Mouse (Mus musculus): ENCODE data around the gene Crip1. TPM values are rescaled to one million over a fixed set of nuclear protein-coding genes. Genes with fewer than 3 reads are reported as not detected.

Crip1 gene
- polyA plus RNA-seq, 1 experiment from 2014 or later: 360 TPM

- peak overlapping the region; percentile 79 for H3K27ac ChIP-seq (ENCODE audit: low read length)
- H3K27me3 ChIP-seq (ENCODE audit: control insufficient read depth, insufficient read depth, low read length): no peaks in the 10 kb centered on the region
- no peaks in the 10 kb centered on the region for H3K9me3 ChIP-seq (replicated peaks; ENCODE audit: control insufficient read depth, low read length)
- ATAC-seq (ENCODE audit: insufficient read depth, low FRiP score): peak; percentile 41
- H3K4me2 ChIP-seq (ENCODE audit: low read depth, low read length): peak overlapping the region; percentile 78
- peaks cover 40% of the 10 kb centered on the region for H3K4me1 ChIP-seq (ENCODE audit: control insufficient read depth, insufficient read depth, low read length)
- peak overlapping the region; percentile 72 for H3K9ac ChIP-seq (ENCODE audit: low read length)
- no peaks in the 10 kb centered on the region for H3K36me3 ChIP-seq (ENCODE audit: control insufficient read depth, insufficient read depth, low read length)
- H3K4me3 ChIP-seq (replicated peaks; ENCODE audit: low read length): peak overlapping the region; percentile 60
- WGBS: 16% methylated on average over 15 of the region's 15 CpGs
Observed at GRCm38 (mm10) chr12:113142021-113142975, 3.8 kb upstream of the Crip1 start.

- H3K9ac ChIP-seq (ENCODE audit: low read length): peak overlapping the region; percentile 46; the same call in 1 of the 2 replicates
- peaks cover 42% of the 10 kb centered on the region for H3K4me1 ChIP-seq (ENCODE audit: control insufficient read depth, insufficient read depth, low read length)
- H3K4me3 ChIP-seq (replicated peaks; ENCODE audit: low read length): peak overlapping the region; percentile 60; the same call in 1 of the 2 replicates
- WGBS: 45% methylated on average over 7 of the region's 7 CpGs
- H3K27ac ChIP-seq (ENCODE audit: low read length): peak overlapping the region; percentile 79
- no peaks in the 10 kb centered on the region for H3K36me3 ChIP-seq (ENCODE audit: control insufficient read depth, insufficient read depth, low read length)
- ATAC-seq (ENCODE audit: insufficient read depth, low FRiP score): no peak
- H3K9me3 ChIP-seq (replicated peaks; ENCODE audit: control insufficient read depth, low read length): no peaks in the 10 kb centered on the region
- H3K27me3 ChIP-seq (ENCODE audit: control insufficient read depth, insufficient read depth, low read length): no peaks in the 10 kb centered on the region
- peak overlapping the region; percentile 78 for H3K4me2 ChIP-seq (ENCODE audit: low read depth, low read length)
Observed at GRCm38 (mm10) chr12:113143164-113143563, 3.0 kb upstream of the Crip1 start.

GRCm38 (mm10) chr12:113144001-113144756 is 1.9 kb upstream of the Crip1 start:
- H3K9ac ChIP-seq (ENCODE audit: low read length): no peak overlapping the region
- H3K36me3 ChIP-seq (ENCODE audit: control insufficient read depth, insufficient read depth, low read length): no peaks in the 10 kb centered on the region
- 79% methylated on average over 20 of the region's 20 CpGs for WGBS
- H3K27ac ChIP-seq (ENCODE audit: low read length): no peak overlapping the region
- peaks cover 34% of the 10 kb centered on the region for H3K4me1 ChIP-seq (ENCODE audit: control insufficient read depth, insufficient read depth, low read length)
- ATAC-seq (ENCODE audit: insufficient read depth, low FRiP score): no peak
- H3K4me2 ChIP-seq (ENCODE audit: low read depth, low read length): no peak overlapping the region
- no peaks in the 10 kb centered on the region for H3K9me3 ChIP-seq (replicated peaks; ENCODE audit: control insufficient read depth, low read length)
- H3K4me3 ChIP-seq (replicated peaks; ENCODE audit: low read length): no peak overlapping the region
- H3K27me3 ChIP-seq (ENCODE audit: control insufficient read depth, insufficient read depth, low read length): no peaks in the 10 kb centered on the region

GRCm38 (mm10) chr12:113144886-113145285 is 1.2 kb upstream of the Crip1 start:
- ATAC-seq (ENCODE audit: insufficient read depth, low FRiP score): no peak
- Histone ChIP-seq H3K4me2 (ENCODE audit: low read depth, low read length) (no peak overlapping the region), H3K36me3 (ENCODE audit: control insufficient read depth, insufficient read depth, low read length) (no peaks in the 10 kb centered on the region), H3K27ac (ENCODE audit: low read length) (no peak overlapping the region), H3K9me3 (replicated peaks; ENCODE audit: control insufficient read depth, low read length) (no peaks in the 10 kb centered on the region), H3K9ac (ENCODE audit: low read length) (no peak overlapping the region), H3K4me1 (ENCODE audit: control insufficient read depth, insufficient read depth, low read length) (peaks cover 27% of the 10 kb centered on the region), H3K27me3 (ENCODE audit: control insufficient read depth, insufficient read depth, low read length) (no peaks in the 10 kb centered on the region), H3K4me3 (replicated peaks; ENCODE audit: low read length) (no peak overlapping the region)
- 93% methylated on average over 16 of the region's 16 CpGs for WGBS

GRCm38 (mm10) chr12:113145591-113145990 is 525 bp upstream of the Crip1 start:
- Histone ChIP-seq H3K4me3 (replicated peaks; ENCODE audit: low read length) (no peak overlapping the region), H3K4me2 (ENCODE audit: low read depth, low read length) (no peak overlapping the region), H3K27me3 (ENCODE audit: control insufficient read depth, insufficient read depth, low read length) (no peaks in the 10 kb centered on the region), H3K9me3 (replicated peaks; ENCODE audit: control insufficient read depth, low read length) (no peaks in the 10 kb centered on the region), H3K9ac (ENCODE audit: low read length) (no peak overlapping the region), H3K4me1 (ENCODE audit: control insufficient read depth, insufficient read depth, low read length) (peaks cover 26% of the 10 kb centered on the region), H3K27ac (ENCODE audit: low read length) (no peak overlapping the region), H3K36me3 (ENCODE audit: control insufficient read depth, insufficient read depth, low read length) (no peaks in the 10 kb centered on the region)
- 91% methylated on average over 5 of the region's 5 CpGs for WGBS
- ATAC-seq (ENCODE audit: insufficient read depth, low FRiP score): no peak

- 74% methylated on average over 8 of the region's 8 CpGs for WGBS
- H3K4me1 ChIP-seq (ENCODE audit: control insufficient read depth, insufficient read depth, low read length): peaks cover 27% of the 10 kb centered on the region
- H3K27ac ChIP-seq (ENCODE audit: low read length): 0 out of 2 replicates have a peak overlapping the region, but pooled peaks have one; percentile 10
Observed at GRCm38 (mm10) chr12:113147481-113147880, 1.4 kb downstream of the Crip1 start.

GRCm38 (mm10) chr12:113148381-113149035 is 2.4 kb downstream of the Crip1 start:
- H3K4me1 ChIP-seq (ENCODE audit: control insufficient read depth, insufficient read depth, low read length): peaks cover 20% of the 10 kb centered on the region; the same call in 1 of the 2 replicates
- no peak overlapping the region for H3K9ac ChIP-seq (ENCODE audit: low read length)
- ATAC-seq (ENCODE audit: insufficient read depth, low FRiP score): no peak

More at GRCm38 (mm10) chr12:113147481-113147880, 1.4 kb downstream of the Crip1 start:
- Histone ChIP-seq H3K36me3 (ENCODE audit: control insufficient read depth, insufficient read depth, low read length) (no peaks in the 10 kb centered on the region), H3K9me3 (replicated peaks; ENCODE audit: control insufficient read depth, low read length) (no peaks in the 10 kb centered on the region), H3K4me2 (ENCODE audit: low read depth, low read length) (no peak overlapping the region), H3K4me3 (replicated peaks; ENCODE audit: low read length) (no peak overlapping the region), H3K27me3 (ENCODE audit: control insufficient read depth, insufficient read depth, low read length) (0 out of 2 replicates have a peak, but pooled peaks cover 7% of the 10 kb centered on the region), H3K9ac (ENCODE audit: low read length) (no peak overlapping the region)
- no peak for ATAC-seq (ENCODE audit: insufficient read depth, low FRiP score)

GRCm38 (mm10) chr12:113149341-113149740 is 3.2 kb downstream of the Crip1 start:
- H3K27ac ChIP-seq (ENCODE audit: low read length): no peak overlapping the region
- no peaks in the 10 kb centered on the region for H3K36me3 ChIP-seq (ENCODE audit: control insufficient read depth, insufficient read depth, low read length)
- no peak overlapping the region for H3K4me3 ChIP-seq (replicated peaks; ENCODE audit: low read length)
- ATAC-seq (ENCODE audit: insufficient read depth, low FRiP score): no peak
- H3K27me3 ChIP-seq (ENCODE audit: control insufficient read depth, insufficient read depth, low read length): 0 out of 2 replicates have a peak, but pooled peaks cover 7% of the 10 kb centered on the region
- H3K4me1 ChIP-seq (ENCODE audit: control insufficient read depth, insufficient read depth, low read length): peaks cover 20% of the 10 kb centered on the region; the same call in 1 of the 2 replicates
- no peak overlapping the region for H3K9ac ChIP-seq (ENCODE audit: low read length)
- H3K9me3 ChIP-seq (replicated peaks; ENCODE audit: control insufficient read depth, low read length): no peaks in the 10 kb centered on the region
- no peak overlapping the region for H3K4me2 ChIP-seq (ENCODE audit: low read depth, low read length)
- WGBS: 68% methylated on average over 4 of the region's 4 CpGs

More at GRCm38 (mm10) chr12:113148381-113149035, 2.4 kb downstream of the Crip1 start:
- Histone ChIP-seq H3K27ac (ENCODE audit: low read length) (no peak overlapping the region), H3K4me3 (replicated peaks; ENCODE audit: low read length) (no peak overlapping the region), H3K9me3 (replicated peaks; ENCODE audit: control insufficient read depth, low read length) (no peaks in the 10 kb centered on the region), H3K36me3 (ENCODE audit: control insufficient read depth, insufficient read depth, low read length) (no peaks in the 10 kb centered on the region), H3K4me2 (ENCODE audit: low read depth, low read length) (no peak overlapping the region), H3K27me3 (ENCODE audit: control insufficient read depth, insufficient read depth, low read length) (0 out of 2 replicates have a peak, but pooled peaks cover 7% of the 10 kb centered on the region)
- WGBS: 36% methylated on average over 16 of the region's 16 CpGs
